Mouse (Mus musculus): ENCODE results near the gene Usp12. TPM values are rescaled to one million over a fixed set of nuclear protein-coding genes. Genes with fewer than 3 reads are reported as not detected.

The Usp12 gene
- 14.5 and 15.4 TPM in 2 replicates for polyA plus RNA-seq (2015; fragmentation: Nextera tagmentation; extraction: Ambion mirVana)

GRCm38 (mm10) chr5:146794853-146795252 is at the start of gene Usp12:
Gene Usp12 (minus strand): TSS chr5:146795006.
- no peaks in the 10 kb centered on the region for H3K36me3 ChIP-seq (ENCODE audit: insufficient read depth, low read length)
- under 1% methylated on average over 17 of the region's 51 CpGs for WGBS
- peak; percentile 99 for ATAC-seq

GRCm38 (mm10) chr5:146844301-146844941 is 49.6 kb upstream of the Usp12 start:
- ATAC-seq (peak; percentile 1), DNase-seq (ENCODE audit: low spot score) (peak; percentile 51)
- no peak overlapping the region for H3K9ac ChIP-seq (replicated peaks; ENCODE audit: low read depth)
- H3K36me3 ChIP-seq (ENCODE audit: insufficient read depth, low read length) = no peaks in the 10 kb centered on the region
- WGBS = 7% methylated on average over 6 of the region's 6 CpGs
- no peaks in the 10 kb centered on the region for H3K9me3 ChIP-seq (ENCODE audit: low read length)
- peak overlapping the region; percentile 84 for H3K27ac ChIP-seq (ENCODE audit: low read length)
- TF ChIP-seq EP300 (IDR thresholded peaks at IDR 0.05) = peak; percentile 30; the same call in 1 of the 2 replicates
- peak; percentile 61 for TF ChIP-seq CTCF (IDR thresholded peaks at IDR 0.05)
- H3K4me2 ChIP-seq (replicated peaks; ENCODE audit: low read depth, low read length) = peak overlapping the region; percentile 79
- H3K27me3 ChIP-seq (replicated peaks; ENCODE audit: insufficient read depth, low read length) = no peaks in the 10 kb centered on the region
- H3K4me3 ChIP-seq (ENCODE audit: low read depth, low read length) = peak overlapping the region; percentile 63
- peaks cover 5% of the 10 kb centered on the region; the same call in 1 of the 2 replicates for H3K4me1 ChIP-seq (ENCODE audit: insufficient read depth, low read depth, low read length)

More at GRCm38 (mm10) chr5:146794853-146795252, at the start of gene Usp12:
- peaks cover 21% of the 10 kb centered on the region for H3K4me1 ChIP-seq (ENCODE audit: insufficient read depth, low read depth, low read length)
- H3K9ac ChIP-seq (replicated peaks; ENCODE audit: low read depth) = peak within 1 kb of the TSS; percentile 87
- peak within 1 kb of the TSS; percentile 97 for H3K27ac ChIP-seq (ENCODE audit: low read length)
- TF ChIP-seq CTCF (IDR thresholded peaks at IDR 0.05) (no peak), EP300 (IDR thresholded peaks at IDR 0.05) (no peak)
- peak within 1 kb of the TSS; percentile 98 for H3K4me3 ChIP-seq (ENCODE audit: low read depth, low read length)
- no peaks in the 10 kb centered on the region for H3K27me3 ChIP-seq (replicated peaks; ENCODE audit: insufficient read depth, low read length)
- peak; percentile 98 for DNase-seq (ENCODE audit: low spot score)
- peak within 1 kb of the TSS; percentile 77 for H3K4me2 ChIP-seq (replicated peaks; ENCODE audit: low read depth, low read length)
- no peaks in the 10 kb centered on the region for H3K9me3 ChIP-seq (ENCODE audit: low read length)

- Histone ChIP-seq H3K9me3 (ENCODE audit: low read length) (no peaks in the 10 kb centered on the region), H3K9ac (replicated peaks; ENCODE audit: low read depth) (no peak overlapping the region), H3K4me3 (ENCODE audit: low read depth, low read length) (no peak overlapping the region), H3K27me3 (replicated peaks; ENCODE audit: insufficient read depth, low read length) (no peaks in the 10 kb centered on the region), H3K27ac (ENCODE audit: low read length) (0 out of 2 replicates have a peak overlapping the region, but pooled peaks have one; percentile 15), H3K36me3 (ENCODE audit: insufficient read depth, low read length) (peaks cover 12% of the 10 kb centered on the region; the same call in 1 of the 2 replicates), H3K4me1 (ENCODE audit: insufficient read depth, low read depth, low read length) (peaks cover 5% of the 10 kb centered on the region; the same call in 1 of the 2 replicates), H3K4me2 (replicated peaks; ENCODE audit: low read depth, low read length) (no peak overlapping the region)
- ATAC-seq = no peak
- TF ChIP-seq CTCF (IDR thresholded peaks at IDR 0.05) (no peak), EP300 (IDR thresholded peaks at IDR 0.05) (no peak)
- DNase-seq (ENCODE audit: low spot score) = peak; percentile 63
- WGBS = 42% methylated on average over 4 of the region's 4 CpGs
Measured at GRCm38 (mm10) chr5:146841996-146842395, 47.2 kb upstream of the Usp12 start.

GRCm38 (mm10) chr5:146841301-146841700 is 46.5 kb upstream of the Usp12 start:
- ATAC-seq = no peak
- no peaks in the 10 kb centered on the region for H3K9me3 ChIP-seq (ENCODE audit: low read length)
- no peaks in the 10 kb centered on the region for H3K27me3 ChIP-seq (replicated peaks; ENCODE audit: insufficient read depth, low read length)
- no peak overlapping the region for H3K4me2 ChIP-seq (replicated peaks; ENCODE audit: low read depth, low read length)
- H3K4me3 ChIP-seq (ENCODE audit: low read depth, low read length) = no peak overlapping the region
- 70% methylated on average over 5 of the region's 5 CpGs for WGBS
- H3K9ac ChIP-seq (replicated peaks; ENCODE audit: low read depth) = no peak overlapping the region
- H3K27ac ChIP-seq (ENCODE audit: low read length) = 0 out of 2 replicates have a peak overlapping the region, but pooled peaks have one; percentile 15
- peaks cover 5% of the 10 kb centered on the region; the same call in 1 of the 2 replicates for H3K4me1 ChIP-seq (ENCODE audit: insufficient read depth, low read depth, low read length)
- no peak for DNase-seq (ENCODE audit: low spot score)
- TF ChIP-seq EP300 (IDR thresholded peaks at IDR 0.05) = no peak
- no peak for TF ChIP-seq CTCF (IDR thresholded peaks at IDR 0.05)
- peaks cover 18% of the 10 kb centered on the region; the same call in 1 of the 2 replicates for H3K36me3 ChIP-seq (ENCODE audit: insufficient read depth, low read length)

- Histone ChIP-seq H3K9me3 (ENCODE audit: low read length) (no peaks in the 10 kb centered on the region), H3K27ac (ENCODE audit: low read length) (no peak overlapping the region), H3K4me2 (replicated peaks; ENCODE audit: low read depth, low read length) (no peak overlapping the region), H3K27me3 (replicated peaks; ENCODE audit: insufficient read depth, low read length) (no peaks in the 10 kb centered on the region), H3K9ac (replicated peaks; ENCODE audit: low read depth) (no peak overlapping the region), H3K36me3 (ENCODE audit: insufficient read depth, low read length) (peaks cover 26% of the 10 kb centered on the region; the same call in 1 of the 2 replicates), H3K4me1 (ENCODE audit: insufficient read depth, low read depth, low read length) (no peaks in the 10 kb centered on the region), H3K4me3 (ENCODE audit: low read depth, low read length) (no peak overlapping the region)
- no peak for DNase-seq (ENCODE audit: low spot score)
- TF ChIP-seq CTCF (IDR thresholded peaks at IDR 0.05) = no peak
- TF ChIP-seq EP300 (IDR thresholded peaks at IDR 0.05) = no peak
- 76% methylated on average over 4 of the region's 4 CpGs for WGBS
- ATAC-seq = no peak
Measured at GRCm38 (mm10) chr5:146840422-146840821, 45.6 kb upstream of the Usp12 start.

GRCm38 (mm10) chr5:146839760-146840159 is 45.0 kb upstream of the Usp12 start:
- DNase-seq (ENCODE audit: low spot score) (no peak), ATAC-seq (no peak)
- H3K4me1 ChIP-seq (ENCODE audit: insufficient read depth, low read depth, low read length) = no peaks in the 10 kb centered on the region
- no peak overlapping the region for H3K4me2 ChIP-seq (replicated peaks; ENCODE audit: low read depth, low read length)
- 56% methylated on average over 5 of the region's 5 CpGs for WGBS
- H3K27ac ChIP-seq (ENCODE audit: low read length) = no peak overlapping the region
- H3K4me3 ChIP-seq (ENCODE audit: low read depth, low read length) = no peak overlapping the region
- no peaks in the 10 kb centered on the region for H3K27me3 ChIP-seq (replicated peaks; ENCODE audit: insufficient read depth, low read length)
- TF ChIP-seq EP300 (IDR thresholded peaks at IDR 0.05) (no peak), CTCF (IDR thresholded peaks at IDR 0.05) (no peak)
- H3K9me3 ChIP-seq (ENCODE audit: low read length) = no peaks in the 10 kb centered on the region
- H3K9ac ChIP-seq (replicated peaks; ENCODE audit: low read depth) = no peak overlapping the region
- peaks cover 30% of the 10 kb centered on the region; the same call in 1 of the 2 replicates for H3K36me3 ChIP-seq (ENCODE audit: insufficient read depth, low read length)

Data from lung, postnatal 0 days (tissue).